15 mouse cellular contexts compared by ENCODE assay signal in genomic region chr11:97959300-97959680, GRCm38 (mm10). TPM values are rescaled to one million over a fixed set of nuclear protein-coding genes. Genes with fewer than 3 reads are reported as not detected.
DNase-seq lines count a peak whose midpoint lies in the region; ATAC-seq and TF ChIP-seq lines count a peak whose summit lies in the region.
"Had no signal": no experiment of that assay in that cellular context is flagged by ENCODE, and none has a peak within 500 bp of the region (broad histone marks: within the 10 kb centered on the region; RNA-seq: fewer than 3 reads in every experiment).

No protein-coding gene starts in this region.

- no peak overlapping the region for H3K9ac ChIP-seq in hindbrain, embryonic 14.5 days
- no peak overlapping the region for H3K9ac ChIP-seq in hindbrain, embryonic 12.5 days
- H3K9ac ChIP-seq in neural tube, embryonic 13.5 days, result peak overlapping the region; percentile 12; the same call in 1 of the 2 replicates
- H3K9ac ChIP-seq in midbrain, postnatal 0 days (replicated peaks; ENCODE audit: low read length, poor library complexity, severe bottlenecking), result peak overlapping the region; percentile 39; the same call in 1 of the 2 replicates
- H3K9ac ChIP-seq: heart, embryonic 12.5 days; liver, embryonic 13.5 days; midbrain, embryonic 12.5 days had no signal

- ATAC-seq in hindbrain, embryonic 14.5 days (ENCODE audit: low FRiP score), result no peak
- ATAC-seq in hindbrain, embryonic 12.5 days (ENCODE audit: low FRiP score), result no peak
- ATAC-seq in neural tube, embryonic 13.5 days (ENCODE audit: low read depth), result no peak
- ATAC-seq in midbrain, postnatal 0 days (ENCODE audit: low FRiP score), result no peak

- H3K27me3 ChIP-seq in hindbrain, embryonic 14.5 days (ENCODE audit: control insufficient read depth, insufficient read depth, low read length), result no peaks in the 10 kb centered on the region
- H3K27me3 ChIP-seq in hindbrain, embryonic 12.5 days, result no peaks in the 10 kb centered on the region
- no peaks in the 10 kb centered on the region for H3K27me3 ChIP-seq in neural tube, embryonic 13.5 days
- no peaks in the 10 kb centered on the region for H3K27me3 ChIP-seq in embryonic facial prominence, embryonic 10.5 days (replicated peaks; ENCODE audit: low read depth, poor library complexity, severe bottlenecking)
- no peaks in the 10 kb centered on the region for H3K27me3 ChIP-seq in midbrain, postnatal 0 days (ENCODE audit: insufficient read depth, low read length)
- H3K27me3 ChIP-seq: liver, embryonic 13.5 days; midbrain, embryonic 12.5 days had no signal

- no peak overlapping the region for H3K4me3 ChIP-seq in hindbrain, embryonic 14.5 days (replicated peaks; ENCODE audit: low read length)
- H3K4me3 ChIP-seq in hindbrain, embryonic 12.5 days, result no peak overlapping the region
- no peak overlapping the region for H3K4me3 ChIP-seq in neural tube, embryonic 13.5 days
- H3K4me3 ChIP-seq in embryonic facial prominence, embryonic 10.5 days, result no peak overlapping the region
- H3K4me3 ChIP-seq in midbrain, postnatal 0 days (ENCODE audit: low read depth, low read length), result no peak overlapping the region
- H3K4me3 ChIP-seq: heart, embryonic 12.5 days; liver, embryonic 13.5 days; midbrain, embryonic 12.5 days had no signal

- H3K27ac ChIP-seq in hindbrain, embryonic 14.5 days, result no peak overlapping the region
- no peak overlapping the region for H3K27ac ChIP-seq in hindbrain, embryonic 12.5 days
- H3K27ac ChIP-seq in neural tube, embryonic 13.5 days (replicated peaks), result no peak overlapping the region
- 0 out of 2 replicates have a peak overlapping the region, but pooled peaks have one; percentile 41 for H3K27ac ChIP-seq in embryonic facial prominence, embryonic 10.5 days (replicated peaks)
- H3K27ac ChIP-seq in midbrain, postnatal 0 days (ENCODE audit: low read depth, low read length), result no peak overlapping the region
- H3K27ac ChIP-seq: liver, embryonic 13.5 days; midbrain, embryonic 12.5 days had no signal

- WGBS in hindbrain, embryonic 14.5 days, result 39% methylated on average over 5 of the region's 5 CpGs
- whole genome bisulfite sequencing in hindbrain, embryonic 12.5 days, result 54% methylated on average over 5 of the region's 5 CpGs
- WGBS in neural tube, embryonic 13.5 days, result 53% methylated on average over 5 of the region's 5 CpGs
- WGBS in embryonic facial prominence, embryonic 10.5 days, result 61% methylated on average over 5 of the region's 5 CpGs
- WGBS in midbrain, postnatal 0 days, result 24% methylated on average over 5 of the region's 5 CpGs

- DNase-seq in hindbrain, embryonic 14.5 days (ENCODE audit: low spot score), result peak; percentile 37
- DNase-seq in neural tube, embryonic 10.5 days (ENCODE audit: extremely low spot score, low spot score), result no peak
- no peak for DNase-seq in embryonic facial prominence, embryonic 10.5 days (ENCODE audit: low spot score)
- DNase-seq in midbrain, postnatal 0 days (ENCODE audit: low spot score), result peak; percentile 65
- no peak for DNase-seq in c-Kit-positive CD71-positive TER-119-positive erythroid progenitor cells, embryonic 14.5 days (ENCODE audit: low spot score)
- DNase-seq: gastrocnemius, postnatal 10 days; heart, postnatal 4 days; kidney, adult 9 months; left cerebral cortex, postnatal 4 days; liver, embryonic 13.5 days; right cerebral cortex, postnatal 14 days had no signal

- peaks cover 23% of the 10 kb centered on the region; the same call in 1 of the 2 replicates for H3K4me1 ChIP-seq in hindbrain, embryonic 14.5 days (replicated peaks; ENCODE audit: control insufficient read depth, insufficient read depth, low read length)
- peaks cover 21% of the 10 kb centered on the region for H3K4me1 ChIP-seq in hindbrain, embryonic 12.5 days
- H3K4me1 ChIP-seq in neural tube, embryonic 13.5 days (replicated peaks), result peaks cover 26% of the 10 kb centered on the region
- peaks cover 28% of the 10 kb centered on the region for H3K4me1 ChIP-seq in embryonic facial prominence, embryonic 10.5 days
- H3K4me1 ChIP-seq in midbrain, postnatal 0 days (ENCODE audit: insufficient read depth, low read length), result peaks cover 14% of the 10 kb centered on the region; the same call in 1 of the 2 replicates

- no peaks in the 10 kb centered on the region for H3K9me3 ChIP-seq in hindbrain, embryonic 14.5 days (ENCODE audit: control insufficient read depth, low read length)
- H3K9me3 ChIP-seq in hindbrain, embryonic 12.5 days (replicated peaks), result no peaks in the 10 kb centered on the region
- no peaks in the 10 kb centered on the region for H3K9me3 ChIP-seq in neural tube, embryonic 13.5 days
- H3K9me3 ChIP-seq in embryonic facial prominence, embryonic 10.5 days, result no peaks in the 10 kb centered on the region
- H3K9me3 ChIP-seq in midbrain, postnatal 0 days (ENCODE audit: low read length), result no peaks in the 10 kb centered on the region
- H3K9me3 ChIP-seq: heart, embryonic 12.5 days; liver, embryonic 13.5 days; midbrain, embryonic 12.5 days had no signal

- TF ChIP-seq CTCF in midbrain, postnatal 0 days (IDR thresholded peaks at IDR 0.05), result no peak

- no peak overlapping the region for H3K4me2 ChIP-seq in hindbrain, embryonic 14.5 days (replicated peaks)
- H3K4me2 ChIP-seq in hindbrain, embryonic 12.5 days (replicated peaks), result no peak overlapping the region
- no peak overlapping the region for H3K4me2 ChIP-seq in neural tube, embryonic 13.5 days
- no peak overlapping the region for H3K4me2 ChIP-seq in midbrain, postnatal 0 days (ENCODE audit: low read depth, low read length, poor library complexity, severe bottlenecking)
- H3K4me2 ChIP-seq: heart, embryonic 12.5 days; liver, embryonic 13.5 days; midbrain, embryonic 12.5 days had no signal

- H3K36me3 ChIP-seq in hindbrain, embryonic 14.5 days (replicated peaks; ENCODE audit: control insufficient read depth, insufficient read depth), result no peaks in the 10 kb centered on the region
- no peaks in the 10 kb centered on the region for H3K36me3 ChIP-seq in hindbrain, embryonic 12.5 days
- H3K36me3 ChIP-seq in neural tube, embryonic 13.5 days, result no peaks in the 10 kb centered on the region
- no peaks in the 10 kb centered on the region for H3K36me3 ChIP-seq in embryonic facial prominence, embryonic 10.5 days (replicated peaks)
- no peaks in the 10 kb centered on the region for H3K36me3 ChIP-seq in midbrain, postnatal 0 days (ENCODE audit: insufficient read depth, low read length)
- H3K36me3 ChIP-seq: heart, embryonic 12.5 days; liver, embryonic 13.5 days; midbrain, embryonic 12.5 days had no signal

RNA-seq across cellular contexts. Expression of gene Plxdc1, which starts 27.0 kb away (rescaled TPM):
- 0.90 and 1.1 TPM in 2 replicates for polyA plus RNA-seq in hindbrain, embryonic 14.5 days (2014; fragmentation: Nextera tagmentation; extraction: Ambion mirVana)
- 0.13 and 0.26 TPM in 2 replicates for polyA plus RNA-seq in hindbrain, embryonic 12.5 days (2016; fragmentation: Nextera tagmentation; extraction: Ambion mirVana)
- polyA plus RNA-seq in neural tube, embryonic 13.5 days (2015; fragmentation: Nextera tagmentation; extraction: Ambion mirVana), result 0.71 and 0.74 TPM in 2 replicates
- polyA plus RNA-seq in embryonic facial prominence, embryonic 10.5 days (2016; fragmentation: Nextera tagmentation; extraction: Ambion mirVana), result 0.07 and 0.13 TPM in 2 replicates
- total RNA-seq in midbrain, postnatal 0 days (2014; rRNA removed), result 2.4 and 3.1 TPM in 2 replicates
- 4.9 and 5.6 TPM in 2 replicates for polyA plus RNA-seq in midbrain, postnatal 0 days (2015; fragmentation: Nextera tagmentation; extraction: Ambion mirVana)

RNA-seq across cellular contexts. Expression of gene Arl5c, which starts 36.7 kb away (rescaled TPM):
- 6.5 and 11.0 TPM in 2 replicates for polyA plus RNA-seq in hindbrain, embryonic 14.5 days (2014; fragmentation: Nextera tagmentation; extraction: Ambion mirVana)
- polyA plus RNA-seq in hindbrain, embryonic 12.5 days (2016; fragmentation: Nextera tagmentation; extraction: Ambion mirVana), result 5.7 and 7.0 TPM in 2 replicates
- 5.9 and 8.4 TPM in 2 replicates for polyA plus RNA-seq in neural tube, embryonic 13.5 days (2015; fragmentation: Nextera tagmentation; extraction: Ambion mirVana)
- 15.6 and 19.2 TPM in 2 replicates for polyA plus RNA-seq in embryonic facial prominence, embryonic 10.5 days (2016; fragmentation: Nextera tagmentation; extraction: Ambion mirVana)
- 1.1 and 2.9 TPM in 2 replicates for total RNA-seq in midbrain, postnatal 0 days (2014; rRNA removed)
- 2.9 and 4.5 TPM in 2 replicates for polyA plus RNA-seq in midbrain, postnatal 0 days (2015; fragmentation: Nextera tagmentation; extraction: Ambion mirVana)

Comparison
In these comparisons a context has a peak if more than half of its experiments do, and no peak if none do; other contexts are left out.
1. DNase-seq: peak in hindbrain, embryonic 14.5 days (single experiment) and midbrain, postnatal 0 days (single experiment); none in neural tube, embryonic 10.5 days (single experiment), embryonic facial prominence, embryonic 10.5 days (single experiment) and c-Kit-positive CD71-positive TER-119-positive erythroid progenitor cells, embryonic 14.5 days (single experiment).
2. H3K9ac ChIP-seq: peak in neural tube, embryonic 13.5 days (single experiment) and midbrain, postnatal 0 days (single experiment); none in hindbrain, embryonic 14.5 days (single experiment) and hindbrain, embryonic 12.5 days (single experiment).